Mouse (Mus musculus) ES-CJ7 (cell line): ENCODE data around the gene Gm3417.
A peak's percentile ranks its signal among the peaks of the same experiment; 100 is the strongest.
"Not testable (repeated sequence)": the region's sequence is repeated elsewhere in the genome, so short reads cannot be mapped to it uniquely, and the experiment has no call there.

Experiments
- DNase-seq: peaks from one replicate; pipeline ENCODE4 v3.0.0; 2011; ENCODE audit warnings: low read depth, low spot score

Gm3417 gene

GRCm38 (mm10) chr17:14958686-14959327 lies 19.8 kb downstream of the Gm3417 start:
- DNase-seq, result no peak

GRCm38 (mm10) chr17:14953452-14953851 lies 25.1 kb downstream of the Gm3417 start:
- DNase-seq, result peak; percentile 25

DNA sequence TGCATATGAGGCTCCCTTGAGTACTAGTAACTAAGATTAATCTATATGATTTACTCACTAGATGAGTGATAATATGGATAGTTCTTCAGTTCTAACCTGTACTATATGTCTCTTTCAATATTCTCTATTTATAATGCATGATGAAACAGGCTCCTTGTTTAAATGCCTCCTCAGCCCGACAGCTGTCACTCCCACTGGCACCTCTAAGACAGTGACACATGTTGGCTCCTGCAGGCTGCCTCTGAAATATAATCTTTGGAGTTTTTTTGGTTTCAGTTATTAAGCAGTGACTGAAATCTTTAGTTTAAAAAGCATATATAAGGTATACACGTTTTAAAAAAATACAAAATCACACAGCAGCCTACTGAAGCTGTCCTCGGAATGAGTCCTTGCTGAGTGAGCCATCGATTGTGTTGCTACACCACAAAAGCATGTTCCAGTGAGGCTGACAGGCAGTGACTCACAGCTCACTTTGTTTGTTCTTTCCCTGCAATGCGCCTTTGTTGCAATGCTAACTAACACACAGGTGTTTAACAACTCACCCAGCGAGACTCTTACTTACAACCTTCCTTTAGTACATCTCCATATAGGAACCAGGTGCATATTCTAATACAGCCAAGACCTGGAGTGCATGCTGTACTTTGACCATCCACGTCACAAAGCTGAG lies 29.3 kb downstream of the Gm3417 start:
- DNase-seq, result no peak

DNA sequence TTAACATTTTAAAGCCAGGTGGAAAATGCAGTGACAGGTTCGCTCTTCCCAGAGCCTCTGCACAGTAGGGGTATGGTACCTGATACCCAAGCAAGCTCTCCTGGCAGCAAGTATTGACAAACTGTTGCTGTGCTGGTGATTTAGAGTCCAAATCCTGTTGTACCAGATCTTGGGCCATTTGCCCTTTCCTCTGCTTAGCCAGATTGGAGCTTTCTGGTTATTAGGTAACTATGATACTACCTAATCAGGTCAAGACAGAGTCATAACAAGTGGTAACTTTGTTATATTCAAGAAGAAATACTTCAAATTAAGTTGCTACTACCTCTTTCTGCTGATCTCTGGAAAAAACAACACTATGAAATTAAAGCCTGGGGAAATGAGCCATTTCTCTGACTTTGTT lies 34.0 kb downstream of the Gm3417 start:
- no peak for DNase-seq

- DNase-seq, result peak; percentile 17
These were observed 34.9 kb downstream of the Gm3417 start for GRCm38 (mm10) chr17:14943729-14944059.

DNA sequence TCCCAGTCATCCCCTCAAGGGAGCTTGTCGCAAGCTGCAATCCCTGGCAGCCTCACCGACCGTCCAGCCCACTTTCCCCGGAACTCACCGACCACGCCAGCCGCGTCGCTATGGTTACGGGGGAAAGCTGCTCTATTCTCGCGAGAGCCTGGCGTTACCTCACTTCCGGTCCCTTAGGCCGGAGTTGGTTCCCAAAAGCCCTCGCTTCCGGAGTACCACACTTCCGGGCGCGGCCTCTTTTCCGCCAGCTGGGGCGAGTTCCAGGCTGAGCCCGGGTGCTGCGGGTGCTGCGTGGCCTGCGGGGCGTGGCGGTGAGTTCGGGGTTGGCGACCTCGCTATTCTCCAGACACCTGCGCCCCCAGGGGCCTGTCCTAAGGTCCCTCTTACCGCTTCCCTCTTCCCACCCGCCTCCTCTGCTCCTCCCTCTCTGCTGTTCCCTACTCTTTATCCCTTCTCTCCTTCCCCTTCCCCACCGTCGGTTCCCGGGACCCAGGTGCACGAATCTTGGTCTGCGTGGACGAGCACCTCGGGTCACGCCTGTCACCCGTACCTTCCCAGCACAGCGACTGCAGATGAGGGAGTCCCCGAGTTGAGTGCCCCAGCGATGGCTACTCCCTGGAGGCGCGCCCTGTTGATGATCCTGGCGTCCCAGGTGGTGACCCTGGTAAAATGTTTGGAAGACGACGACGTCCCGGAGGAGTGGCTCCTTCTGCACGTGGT lies 35.4 kb downstream of the Gm3417 start, which contains the start of the genes Wdr27 and 1600012H06Rik:
Gene Wdr27 (minus strand): TSS at position 150 of the 720 bp plus-strand sequence.
Gene 1600012H06Rik (plus strand): TSS at position 176 of the 720 bp plus-strand sequence.
- DNase-seq, result peak; percentile 98

DNA sequence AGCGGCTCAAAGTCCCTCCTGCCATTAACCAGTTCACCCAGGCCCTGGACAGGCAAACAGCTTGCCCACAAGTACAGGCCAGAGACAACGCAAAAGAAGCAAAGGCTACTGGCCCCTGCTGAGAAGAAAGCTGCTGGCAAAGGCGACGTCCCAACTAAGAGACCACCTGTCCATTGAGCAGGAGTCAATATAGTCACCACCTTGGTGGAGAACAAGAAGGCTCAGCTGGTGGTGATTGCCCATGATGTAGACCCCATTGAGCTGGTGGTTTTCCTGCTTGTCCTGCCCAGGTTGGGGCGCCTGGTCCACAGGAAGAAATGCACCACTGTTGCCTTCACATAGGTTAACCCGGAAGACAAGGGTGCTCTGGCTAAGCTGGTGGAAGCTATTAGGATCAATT lies 36.4 kb downstream of the Gm3417 start:
- DNase-seq, result not testable (repeated sequence)

DNA sequence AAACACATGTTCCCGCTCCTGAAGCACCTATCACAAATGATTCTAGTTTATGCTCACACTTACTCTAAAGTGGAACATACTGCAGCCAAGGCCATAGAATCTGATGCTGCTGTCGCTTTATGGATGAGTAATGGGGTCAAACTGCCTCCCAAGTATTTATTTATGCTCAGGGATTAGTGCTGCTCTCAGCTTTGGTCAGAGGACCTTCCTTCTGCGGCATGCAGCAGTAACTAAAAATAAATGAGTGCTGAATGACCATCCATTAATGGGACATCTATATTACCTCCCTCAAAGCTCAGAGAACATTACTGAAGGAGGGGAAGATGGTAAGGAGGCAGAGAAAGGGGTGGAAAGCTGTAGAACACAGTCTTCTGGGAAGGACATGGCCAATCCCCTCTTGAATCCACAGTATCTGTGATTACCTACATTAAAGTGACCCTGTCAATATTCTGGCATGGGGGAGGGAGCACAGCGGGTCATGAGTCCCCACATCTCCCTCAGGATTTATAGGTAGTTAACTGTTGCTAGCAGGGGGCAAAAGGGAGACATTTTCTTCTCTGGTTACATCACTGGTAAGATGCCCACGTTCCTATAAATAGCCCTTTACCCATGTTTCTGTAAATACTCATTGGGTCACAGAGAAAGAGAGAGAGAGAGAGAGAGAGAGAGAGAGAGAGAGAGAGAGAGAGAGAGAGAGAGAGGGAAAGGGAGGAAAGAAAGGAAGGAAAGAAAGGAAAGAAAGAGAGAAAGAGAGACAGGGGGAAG lies 42.6 kb downstream of the Gm3417 start:
- DNase-seq, result no peak

DNA sequence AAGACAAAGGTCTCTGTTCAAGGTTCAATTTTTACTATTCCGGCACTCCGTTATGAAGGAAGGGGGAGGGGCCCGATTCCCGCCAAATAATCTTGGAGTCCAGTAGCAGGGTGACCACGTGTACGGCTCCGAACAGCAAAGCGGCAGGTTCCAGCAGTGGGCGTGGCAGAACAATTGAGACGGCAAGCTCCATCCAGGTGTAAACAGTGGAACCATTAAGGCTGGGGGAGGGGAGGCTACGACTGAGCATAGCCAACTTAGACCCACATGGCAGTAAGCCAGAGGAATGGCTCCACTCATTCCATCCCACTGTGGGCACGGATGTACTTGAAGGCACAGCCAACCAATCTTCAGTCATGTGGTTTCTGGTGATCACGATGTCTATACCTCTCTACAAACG lies 43.3 kb downstream of the Gm3417 start:
- DNase-seq, result peak; percentile 59

GRCm38 (mm10) chr17:14931469-14931868 lies 47.1 kb downstream of the Gm3417 start:
- no peak for DNase-seq

GRCm38 (mm10) chr17:14930697-14931096 lies 47.9 kb downstream of the Gm3417 start:
- DNase-seq, result no peak

GRCm38 (mm10) chr17:14928631-14929030 lies 50.0 kb downstream of the Gm3417 start:
- DNase-seq, result no peak

GRCm38 (mm10) chr17:14927644-14928218 lies 50.9 kb downstream of the Gm3417 start:
- peak; percentile 30 for DNase-seq

GRCm38 (mm10) chr17:14921582-14921981 lies 57.0 kb downstream of the Gm3417 start:
- no peak for DNase-seq

- DNase-seq, result no peak
These were observed 60.7 kb downstream of the Gm3417 start for GRCm38 (mm10) chr17:14917866-14918265.

DNA sequence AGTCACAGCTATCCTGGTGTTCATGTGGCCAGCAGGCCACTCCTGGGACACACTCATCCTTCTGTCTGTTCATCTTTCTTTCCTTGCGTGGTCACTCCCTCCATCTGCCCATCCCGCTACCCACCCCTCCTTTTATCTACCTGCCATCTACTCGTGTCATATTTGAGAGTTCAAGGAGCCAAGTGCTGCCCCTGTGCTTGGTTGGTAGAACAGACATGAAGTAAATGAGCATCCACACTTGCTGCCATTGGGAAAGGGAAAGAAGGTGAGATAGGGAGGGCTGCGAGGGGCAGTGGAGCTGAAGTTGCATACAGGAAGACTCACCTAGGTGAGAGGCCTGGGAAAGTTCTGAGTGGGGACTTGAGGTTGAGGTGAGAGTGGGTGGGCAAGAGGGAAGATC lies 64.2 kb downstream of the Gm3417 start:
- DNase-seq, result no peak
